Mouse (Mus musculus): ENCODE results near the gene Uaca.

- TF ChIP-seq CTCF (IDR thresholded peaks at IDR 0.05; ENCODE audit: extremely low read depth, insufficient read depth, insufficient read length, insufficient replicate concordance) (no peak), POLR2A (IDR thresholded peaks at IDR 0.05; ENCODE audit: low read depth, low read length) (no peak)
These were observed 13.7 kb downstream of the Uaca start for GRCm38 (mm10) chr9:60807996-60808395.
